Mouse (Mus musculus): ENCODE data around the gene Ly6g6e. TPM values are rescaled to one million over a fixed set of nuclear protein-coding genes. Genes with fewer than 3 reads are reported as not detected.

The Ly6g6e gene
- 0.24 and 4.5 TPM in 2 replicates for polyA plus RNA-seq (2012; rRNA removed; ENCODE audit: low replicate concordance)

GRCm38 (mm10) chr17:35076507-35077176 lies at the start of gene Ly6g6e:
Gene Ly6g6e (plus strand): TSS chr17:35076902.

GRCm38 (mm10) chr17:35027277-35028068 lies 49.2 kb upstream of the Ly6g6e start, which contains the start of gene Sapcd1:
Gene Sapcd1 (minus strand): TSS chr17:35028016.

GRCm38 (mm10) chr17:35046681-35047455 lies 29.8 kb upstream of the Ly6g6e start, which contains the start of gene Msh5:
Gene Msh5 (minus strand): TSS chr17:35046745.

GRCm38 (mm10) chr17:35049561-35050016 lies 27.1 kb upstream of the Ly6g6e start, which contains the start of gene Clic1:
Gene Clic1 (plus strand): TSS chr17:35049966.

GRCm38 (mm10) chr17:35058911-35059892 lies 17.5 kb upstream of the Ly6g6e start, which contains the start of gene Ddah2:
Gene Ddah2 (plus strand): TSS chr17:35059035.

GRCm38 (mm10) chr17:35064951-35065947 lies 11.5 kb upstream of the Ly6g6e start, which contains the start of gene Ly6g6c:
Gene Ly6g6c (plus strand): TSS chr17:35065388.

GRCm38 (mm10) chr17:35066084-35066483 lies 10.6 kb upstream of the Ly6g6e start, which contains the start of gene Mpig6b:
Gene Mpig6b (minus strand): TSS chr17:35066184.

GRCm38 (mm10) chr17:35077786-35078233 lies 1.1 kb downstream of the Ly6g6e start, which contains the start of gene Ly6g6d:
Gene Ly6g6d (minus strand): TSS chr17:35078065.

GRCm38 (mm10) chr17:35085208-35085865 lies 8.6 kb downstream of the Ly6g6e start, which contains the start of gene Ly6g6f:
Gene Ly6g6f (minus strand): TSS chr17:35085610.

GRCm38 (mm10) chr17:35088825-35089644 lies 12.3 kb downstream of the Ly6g6e start, which contains the start of gene Abhd16a:
Gene Abhd16a (plus strand): TSS chr17:35089263.

GRCm38 (mm10) chr17:35108097-35108496 lies 31.4 kb downstream of the Ly6g6e start, which contains the start of gene Ly6g5c:
Gene Ly6g5c (plus strand): TSS chr17:35108279.

GRCm38 (mm10) chr17:35115046-35116019 lies 38.6 kb downstream of the Ly6g6e start, which contains the start of gene Ly6g5b:
Gene Ly6g5b (minus strand): TSS chr17:35115428.

GRCm38 (mm10) chr17:35121143-35121799 lies 44.6 kb downstream of the Ly6g6e start, which contains the start of gene Gpank1:
Gene Gpank1 (plus strand): TSS chr17:35121455.

GRCm38 (mm10) chr17:35121871-35122303 lies 45.2 kb downstream of the Ly6g6e start, which contains the start of gene Csnk2b:
Gene Csnk2b (minus strand): TSS chr17:35122053.

GRCm38 (mm10) chr17:35126206-35126611 lies 49.5 kb downstream of the Ly6g6e start, which contains the start of gene D17H6S53E:
Gene D17H6S53E (plus strand): TSS chr17:35126373.

All from subcutaneous adipose tissue, adult 2 months (tissue).